Mouse (Mus musculus): ENCODE results near the gene Zfp791. TPM values are rescaled to one million over a fixed set of nuclear protein-coding genes. Genes with fewer than 3 reads are reported as not detected.

The Zfp791 gene
- polyA plus RNA-seq, 1 experiment: 3.7 TPM

GRCm38 (mm10) chr8:85059879-85060616 lies 62.8 kb downstream of the Zfp791 start, which contains the start of gene Fbxw9:
Fbxw9 (plus strand) TSS chr8:85060055.
- Histone ChIP-seq H3K27ac (ENCODE audit: insufficient read depth, low read length) (peak within 1 kb of the TSS; percentile 6; the same call in 1 of the 2 replicates), H3K4me3 (ENCODE audit: insufficient read depth, low read length) (peak within 1 kb of the TSS; percentile 59), H3K4me1 (ENCODE audit: control insufficient read depth, insufficient read depth, low read length) (peaks cover 2% of the 10 kb centered on the region; the same call in 1 of the 2 replicates)
- TF ChIP-seq POLR2A (IDR thresholded peaks at IDR 0.05; ENCODE audit: extremely low read depth, insufficient read depth, low read length) (peak; percentile 75), CTCF (IDR thresholded peaks at IDR 0.05; ENCODE audit: extremely low read depth, insufficient read depth, low read length) (no peak)

Other genes with a start within 250 kb of the Zfp791 start
- gene Gcdh, start 229.2 kb downstream of the Zfp791 start, polyA plus RNA-seq (2012; rRNA removed): 81.5 and 91.9 TPM in 2 replicates
- 0.23 and 0.35 TPM in 2 replicates for gene Klf1, start 221.2 kb downstream of the Zfp791 start, polyA plus RNA-seq (2012; rRNA removed)
- 6.1 and 6.7 TPM in 2 replicates for gene Dnase2a, start 214.5 kb downstream of the Zfp791 start, polyA plus RNA-seq (2012; rRNA removed)
- gene Mast1, start 185.7 kb downstream of the Zfp791 start, polyA plus RNA-seq (2012; rRNA removed): 76.0 and 79.7 TPM in 2 replicates
- 6.0 and 6.1 TPM in 2 replicates for gene Rtbdn, start 176.1 kb downstream of the Zfp791 start, polyA plus RNA-seq (2012; rRNA removed)
- gene Gm49661, start 153.7 kb downstream of the Zfp791 start, polyA plus RNA-seq (2012; rRNA removed): not detected in 2 replicates
- 287 TPM in 2 replicates for gene Prdx2, start 153.5 kb downstream of the Zfp791 start, polyA plus RNA-seq (2012; rRNA removed)
- gene Rnaseh2a, start 153.3 kb downstream of the Zfp791 start, polyA plus RNA-seq (2012; rRNA removed): 37.3 and 37.7 TPM in 2 replicates
- 57.5 and 81.7 TPM in 2 replicates for gene Junb, start 144.4 kb downstream of the Zfp791 start, polyA plus RNA-seq (2012; rRNA removed)
- gene Hook2, start 132.5 kb downstream of the Zfp791 start, polyA plus RNA-seq (2012; rRNA removed): 15.6 and 19.2 TPM in 2 replicates
- not detected in 2 replicates for gene Best2, start 108.6 kb downstream of the Zfp791 start, polyA plus RNA-seq (2012; rRNA removed)
- gene Asna1, start 97.8 kb downstream of the Zfp791 start, polyA plus RNA-seq (2012; rRNA removed): 267 and 268 TPM in 2 replicates
- gene Trir, start 96.3 kb downstream of the Zfp791 start, polyA plus RNA-seq (2012; rRNA removed): 118 and 119 TPM in 2 replicates
- 110 and 112 TPM in 2 replicates for gene Tnpo2, start 86.2 kb downstream of the Zfp791 start, polyA plus RNA-seq (2012; rRNA removed)
- gene Fbxw9, start 63.0 kb downstream of the Zfp791 start, polyA plus RNA-seq (2012; rRNA removed): 45.1 and 45.8 TPM in 2 replicates
- not detected in 2 replicates for gene Gm5741, start 55.1 kb downstream of the Zfp791 start, polyA plus RNA-seq (2012; rRNA removed)
- gene Dhps, start 51.3 kb downstream of the Zfp791 start, polyA plus RNA-seq (2012; rRNA removed): 70.6 and 74.6 TPM in 2 replicates
- 120 and 139 TPM in 2 replicates for gene Wdr83os, start 42.4 kb downstream of the Zfp791 start, polyA plus RNA-seq (2012; rRNA removed)
- 54.7 and 56.4 TPM in 2 replicates for gene Wdr83, start 41.8 kb downstream of the Zfp791 start, polyA plus RNA-seq (2012; rRNA removed)
- 49.2 and 50.1 TPM in 2 replicates for gene Man2b1, start 39.8 kb downstream of the Zfp791 start, polyA plus RNA-seq (2012; rRNA removed)
- not detected in 2 replicates for gene Cks1brt, start 28.8 kb upstream of the Zfp791 start, polyA plus RNA-seq (2012; rRNA removed)
- not detected in 2 replicates for gene Olfr371, start 102.9 kb upstream of the Zfp791 start, polyA plus RNA-seq (2012; rRNA removed)
- 39.5 and 43.4 TPM in 2 replicates for gene Orc6, start 176.5 kb upstream of the Zfp791 start, polyA plus RNA-seq (2012; rRNA removed)
- 81.2 and 84.2 TPM in 2 replicates for gene Vps35, start 176.7 kb upstream of the Zfp791 start, polyA plus RNA-seq (2012; rRNA removed)

Data from cortical plate, adult 2 months (tissue).